Mouse (Mus musculus) E14TG2a.4 (cell line): ENCODE data around the gene Lmo7.

ENCODE experiments used
- CTCF ChIP-seq: conservative IDR thresholded peaks from 2 replicates; pipeline ENCODE4 v1.5.1; 2014; ENCODE audit warnings: low read length
- NANOG ChIP-seq: IDR thresholded peaks from 2 replicates; pipeline ENCODE4 v1.6.1; 2014; ENCODE audit warnings: borderline replicate concordance, low read length, mixed read lengths

GRCm38 (mm10) chr14:101872846-101873245, 143.1 kb downstream of the Lmo7 start:
- TF ChIP-seq CTCF (no peak), NANOG (no peak)
